9 mouse cellular contexts compared by ENCODE assay signal in genomic region chr2:5249969-5250368, GRCm38 (mm10).
DNase-seq lines count a peak whose midpoint lies in the region; ATAC-seq lines count a peak whose summit lies in the region.
"Had no signal": no experiment of that assay in that cellular context is flagged by ENCODE, and none has a peak within 500 bp of the region (broad histone marks: within the 10 kb centered on the region; RNA-seq: fewer than 3 reads in every experiment).

No protein-coding gene starts in this region.

- 0 out of 2 replicates have a peak, but pooled peaks cover 3% of the 10 kb centered on the region for H3K9me3 ChIP-seq in kidney, embryonic 14.5 days (ENCODE audit: control insufficient read depth, low read length)
- H3K9me3 ChIP-seq: limb, embryonic 15.5 days had no signal

- H3K27me3 ChIP-seq in kidney, embryonic 14.5 days (ENCODE audit: control insufficient read depth, insufficient read depth, low read length) = no peaks in the 10 kb centered on the region
- H3K27me3 ChIP-seq: limb, embryonic 15.5 days had no signal

- no peak overlapping the region for H3K27ac ChIP-seq in kidney, embryonic 14.5 days (ENCODE audit: low read depth, low read length)
- H3K27ac ChIP-seq: limb, embryonic 15.5 days had no signal

- no peak overlapping the region for H3K9ac ChIP-seq in kidney, embryonic 14.5 days (ENCODE audit: low read depth, low read length)
- H3K9ac ChIP-seq: limb, embryonic 15.5 days had no signal

- H3K4me1 ChIP-seq in kidney, embryonic 14.5 days (ENCODE audit: control insufficient read depth, insufficient read depth, low read length) = no peaks in the 10 kb centered on the region

- H3K4me2 ChIP-seq in kidney, embryonic 14.5 days (replicated peaks; ENCODE audit: low read depth, low read length) = no peak overlapping the region
- H3K4me2 ChIP-seq: limb, embryonic 15.5 days had no signal

- peak; percentile 16 for DNase-seq in kidney, postnatal 14 days
- peak; percentile 48 for DNase-seq in cerebellum, adult 9-10 months
- peak; percentile 21 to 58 for DNase-seq in gastrocnemius, postnatal 4 days (ENCODE audit: low spot score in 2 of 2)
- DNase-seq in left cerebral cortex, adult 11 months (ENCODE audit: low spot score) = peak; percentile 68
- DNase-seq in right cerebral cortex, postnatal 10 days (ENCODE audit: low spot score in 2 of 2) = peak; percentile 88 to 93
- DNase-seq in thymus, postnatal 14 days = no peak

- 78% methylated on average over 12 of the region's 12 CpGs for WGBS in kidney, embryonic 14.5 days

- no peak for ATAC-seq in kidney, embryonic 14.5 days (ENCODE audit: low FRiP score, low TSS enrichment)
- ATAC-seq in monocyte, adult 5-6 weeks (replicated peaks; ENCODE audit: insufficient number of reproducible peaks, low FRiP score, low TSS enrichment, poor library complexity, severe bottlenecking) = no peak

- no peak overlapping the region for H3K4me3 ChIP-seq in kidney, embryonic 14.5 days (ENCODE audit: low read length)
- H3K4me3 ChIP-seq: limb, embryonic 15.5 days had no signal

- H3K36me3 ChIP-seq in kidney, embryonic 14.5 days (ENCODE audit: control insufficient read depth, insufficient read depth, low read length) = no peaks in the 10 kb centered on the region
- H3K36me3 ChIP-seq: limb, embryonic 15.5 days had no signal
